Mouse (Mus musculus) heart, adult 11 months (tissue): ENCODE measurements around the gene Tbc1d22b.

Experiments
- DNase-seq: peaks from one replicate; pipeline ENCODE4 v3.0.0; 2022

Tbc1d22b gene

GRCm38 (mm10) chr17:29542831-29543690 lies 6.5 kb upstream of the Tbc1d22b start:
- DNase-seq = no peak

- no peak for DNase-seq
Measured at GRCm38 (mm10) chr17:29544064-29544463, 5.5 kb upstream of the Tbc1d22b start.

GRCm38 (mm10) chr17:29545241-29545640 lies 4.3 kb upstream of the Tbc1d22b start:
- DNase-seq = no peak

- DNase-seq = no peak
Measured at GRCm38 (mm10) chr17:29548494-29548893, 1.1 kb upstream of the Tbc1d22b start.

- no peak for DNase-seq
Measured at GRCm38 (mm10) chr17:29548994-29549393, 591 bp upstream of the Tbc1d22b start.

- no peak for DNase-seq
Measured at GRCm38 (mm10) chr17:29551019-29551418, 1.4 kb downstream of the Tbc1d22b start.

GRCm38 (mm10) chr17:29552162-29552732 lies 2.7 kb downstream of the Tbc1d22b start, which contains the start of gene Tmem217:
TSS of gene Tmem217 (minus strand) at chr17:29552385.
- DNase-seq = no peak

- no peak for DNase-seq
Measured at GRCm38 (mm10) chr17:29554176-29554575, 4.6 kb downstream of the Tbc1d22b start.

- no peak for DNase-seq
Measured at GRCm38 (mm10) chr17:29556456-29556855, 6.9 kb downstream of the Tbc1d22b start.

- DNase-seq = no peak
Measured at GRCm38 (mm10) chr17:29556893-29557292, 7.3 kb downstream of the Tbc1d22b start.

- DNase-seq = no peak
Measured at GRCm38 (mm10) chr17:29558476-29558875, 8.9 kb downstream of the Tbc1d22b start.

- DNase-seq = no peak
Measured at GRCm38 (mm10) chr17:29565521-29565920, 15.9 kb downstream of the Tbc1d22b start.

GRCm38 (mm10) chr17:29568435-29568834 lies 18.9 kb downstream of the Tbc1d22b start:
- DNase-seq = no peak

- no peak for DNase-seq
Measured at GRCm38 (mm10) chr17:29569831-29570230, 20.2 kb downstream of the Tbc1d22b start.

- no peak for DNase-seq
Measured at GRCm38 (mm10) chr17:29579579-29580126, 30.1 kb downstream of the Tbc1d22b start.

GRCm38 (mm10) chr17:29583569-29583968 lies 34.0 kb downstream of the Tbc1d22b start:
- no peak for DNase-seq

GRCm38 (mm10) chr17:29584306-29584705 lies 34.7 kb downstream of the Tbc1d22b start:
- no peak for DNase-seq

- no peak for DNase-seq
Measured at GRCm38 (mm10) chr17:29584737-29585136, 35.2 kb downstream of the Tbc1d22b start.

GRCm38 (mm10) chr17:29585446-29585845 lies 35.9 kb downstream of the Tbc1d22b start:
- no peak for DNase-seq

- no peak for DNase-seq
Measured at GRCm38 (mm10) chr17:29586921-29587320, 37.3 kb downstream of the Tbc1d22b start.

- DNase-seq = no peak
Measured at GRCm38 (mm10) chr17:29589221-29589898, 39.8 kb downstream of the Tbc1d22b start.

- peak; percentile 93 for DNase-seq
Measured at GRCm38 (mm10) chr17:29595891-29596770, 46.5 kb downstream of the Tbc1d22b start.
